Mouse (Mus musculus) thymus, adult 18-20 months (tissue): ENCODE measurements around the gene Fsd1.
"Not testable (repeated sequence)": the region's sequence is repeated elsewhere in the genome, so short reads cannot be mapped to it uniquely, and the experiment has no call there.

ENCODE experiments used
- DNase-seq, 2 experiments: peaks; one replicate each; pipeline ENCODE4 v3.0.0; 2022; ENCODE audit warnings: mixed read lengths in 2 of 2

Fsd1 gene

GRCm38 (mm10) chr17:55986030-55986961 lies at the start of gene Fsd1:
Gene Fsd1 (plus strand): TSS chr17:55986509.
- DNase-seq = no peak

- not testable (repeated sequence) for DNase-seq
These were observed 41.9 kb upstream of the Fsd1 start for GRCm38 (mm10) chr17:55944387-55944865.

GRCm38 (mm10) chr17:55944866-55945682 lies 41.2 kb upstream of the Fsd1 start:
- peak; percentile 68 to 80 for DNase-seq

GRCm38 (mm10) chr17:55945696-55946095 lies 40.6 kb upstream of the Fsd1 start:
- no peak for DNase-seq

- DNase-seq = no peak
These were observed 37.7 kb upstream of the Fsd1 start for GRCm38 (mm10) chr17:55948647-55949046.

GRCm38 (mm10) chr17:55949400-55949799 lies 36.9 kb upstream of the Fsd1 start, which contains the start of gene Zfp119b:
Gene Zfp119b (minus strand): TSS chr17:55949500.
- no peak for DNase-seq

DNA sequence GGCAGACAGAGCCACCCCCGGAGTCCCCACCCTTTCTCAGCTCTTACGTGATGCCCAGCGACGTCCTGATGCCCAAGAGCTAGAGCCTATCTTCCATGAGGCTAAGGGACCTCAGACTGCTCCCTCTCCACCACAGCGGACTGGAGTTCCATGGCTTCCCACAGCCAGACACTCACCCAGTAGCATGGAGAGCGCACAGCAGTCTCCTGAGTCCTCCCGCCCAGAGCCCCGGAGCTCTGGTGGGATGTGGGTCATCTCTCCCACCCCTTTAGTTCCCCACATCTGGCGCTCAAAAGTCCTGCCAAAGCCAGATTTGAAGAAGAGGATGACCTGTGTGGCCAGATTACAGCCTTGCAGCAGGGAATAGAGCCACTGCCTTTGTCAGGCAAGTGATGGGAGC lies 35.7 kb upstream of the Fsd1 start:
- DNase-seq = no peak

GRCm38 (mm10) chr17:55952041-55952440 lies 34.3 kb upstream of the Fsd1 start:
- no peak for DNase-seq

GRCm38 (mm10) chr17:55952447-55953027 lies 33.8 kb upstream of the Fsd1 start, which contains the start of gene Ebi3:
Gene Ebi3 (plus strand): TSS chr17:55952640.
- no peak for DNase-seq

DNA sequence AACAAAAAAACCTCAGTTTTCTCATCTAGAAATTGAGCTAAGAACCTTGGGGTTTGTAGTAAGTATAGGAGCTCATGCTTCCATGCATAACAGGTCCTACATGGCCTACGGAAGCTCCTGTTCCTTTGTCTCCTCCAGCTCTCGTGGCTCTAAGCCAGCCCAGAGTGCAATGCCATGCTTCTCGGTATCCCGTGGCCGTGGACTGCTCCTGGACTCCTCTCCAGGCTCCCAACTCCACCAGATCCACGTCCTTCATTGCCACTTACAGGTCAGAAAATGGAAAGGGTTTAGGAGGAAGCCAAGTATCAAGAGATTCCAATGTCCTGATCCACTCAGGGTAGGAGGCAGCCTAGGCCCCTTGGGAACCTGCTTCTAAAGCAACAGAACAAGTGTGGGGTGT lies 32.6 kb upstream of the Fsd1 start:
- DNase-seq = no peak

DNA sequence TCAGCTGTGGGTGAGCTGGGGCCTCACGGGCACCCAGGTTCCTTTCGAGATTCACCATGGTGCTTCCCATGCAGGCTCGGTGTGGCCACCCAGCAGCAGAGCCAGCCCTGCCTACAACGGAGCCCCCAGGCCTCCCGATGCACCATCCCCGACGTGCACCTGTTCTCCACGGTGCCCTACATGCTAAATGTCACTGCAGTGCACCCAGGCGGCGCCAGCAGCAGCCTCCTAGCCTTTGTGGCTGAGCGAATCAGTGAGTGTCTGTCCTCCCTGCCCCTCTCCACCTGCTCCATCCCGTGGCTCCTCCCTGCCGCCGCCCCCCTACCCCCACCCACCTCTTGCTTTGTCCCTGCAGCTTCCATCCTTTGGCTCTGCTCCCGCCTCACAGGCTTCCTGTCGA lies 32.1 kb upstream of the Fsd1 start:
- no peak for DNase-seq

DNA sequence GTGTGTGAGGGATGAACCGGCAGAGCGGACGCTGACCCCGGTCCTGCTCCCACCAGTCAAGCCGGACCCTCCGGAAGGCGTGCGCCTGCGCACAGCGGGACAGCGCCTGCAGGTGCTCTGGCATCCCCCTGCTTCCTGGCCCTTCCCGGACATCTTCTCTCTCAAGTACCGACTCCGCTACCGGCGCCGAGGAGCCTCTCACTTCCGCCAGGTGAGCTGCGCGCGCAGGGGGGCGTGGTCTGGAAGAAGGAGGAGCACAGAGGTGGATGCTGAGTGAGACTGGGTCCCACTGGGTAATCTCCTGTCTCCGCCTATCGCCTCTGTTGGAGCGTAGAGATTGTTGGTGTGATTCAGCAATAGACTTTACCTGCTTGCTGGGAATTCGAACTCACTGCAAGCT lies 30.2 kb upstream of the Fsd1 start:
- no peak for DNase-seq

- DNase-seq = no peak
These were observed 29.7 kb upstream of the Fsd1 start for GRCm38 (mm10) chr17:55956591-55956990.

GRCm38 (mm10) chr17:55957168-55957567 lies 29.1 kb upstream of the Fsd1 start:
- DNase-seq = no peak

- no peak for DNase-seq
These were observed 28.4 kb upstream of the Fsd1 start for GRCm38 (mm10) chr17:55957726-55958583.

DNA sequence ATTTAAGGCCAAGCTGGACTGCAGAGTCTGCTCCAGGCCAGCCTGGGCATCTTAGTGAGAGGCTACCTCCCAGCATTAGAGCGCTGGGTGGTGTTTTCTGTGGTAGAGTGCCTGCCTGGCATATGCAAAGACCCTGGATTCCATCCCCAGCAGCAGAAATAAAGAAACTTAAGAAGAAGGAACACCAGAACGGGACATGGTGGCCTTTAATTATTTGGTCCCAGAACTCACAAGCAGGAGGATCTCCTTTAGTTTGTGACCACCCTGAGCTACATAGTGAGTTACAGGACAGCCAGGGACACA lies 27.8 kb upstream of the Fsd1 start:
- no peak for DNase-seq

- DNase-seq = peak; percentile 73 to 89
These were observed 27.2 kb upstream of the Fsd1 start, which contains the start of gene Yju2 for GRCm38 (mm10) chr17:55958918-55959728. Gene Yju2 (plus strand): TSS chr17:55959099.

DNA sequence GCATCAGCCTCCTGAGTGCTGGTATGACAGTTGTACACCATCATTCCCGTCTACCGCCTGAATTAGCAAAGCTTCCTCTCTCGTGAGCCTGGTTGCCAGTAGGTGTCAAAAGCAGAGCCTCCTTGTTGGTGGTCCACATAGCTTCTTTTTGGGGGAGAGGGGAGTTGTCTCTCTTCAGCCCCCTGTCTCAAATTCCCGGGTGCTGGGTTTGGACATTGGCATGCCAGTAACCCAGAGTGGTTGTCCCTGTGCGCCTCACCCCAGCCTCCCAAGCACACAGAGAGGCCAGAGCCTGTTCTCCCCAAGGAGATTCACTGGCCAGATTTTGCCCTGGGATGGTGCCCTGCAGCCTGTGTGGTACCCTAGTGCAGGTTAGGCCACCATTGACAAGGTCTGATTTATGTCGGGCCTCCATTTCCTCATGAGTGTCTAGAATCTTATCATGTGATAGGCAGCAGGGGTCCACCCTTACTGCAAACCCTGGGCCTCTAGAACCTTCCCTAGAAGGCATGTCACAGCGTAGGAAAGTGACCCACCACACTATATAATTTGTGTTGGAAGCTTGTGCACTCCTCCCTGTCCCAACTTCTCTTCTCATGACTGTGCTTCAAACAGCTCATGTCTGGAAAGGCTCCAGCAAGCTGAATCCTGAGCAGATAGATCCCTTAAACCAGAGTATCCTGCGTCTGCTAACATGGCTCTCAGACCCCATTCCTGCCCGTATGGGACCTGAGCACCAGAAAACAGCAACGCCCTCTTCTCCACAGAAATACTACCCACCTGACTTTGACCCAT lies 26.2 kb upstream of the Fsd1 start:
- no peak for DNase-seq

DNA sequence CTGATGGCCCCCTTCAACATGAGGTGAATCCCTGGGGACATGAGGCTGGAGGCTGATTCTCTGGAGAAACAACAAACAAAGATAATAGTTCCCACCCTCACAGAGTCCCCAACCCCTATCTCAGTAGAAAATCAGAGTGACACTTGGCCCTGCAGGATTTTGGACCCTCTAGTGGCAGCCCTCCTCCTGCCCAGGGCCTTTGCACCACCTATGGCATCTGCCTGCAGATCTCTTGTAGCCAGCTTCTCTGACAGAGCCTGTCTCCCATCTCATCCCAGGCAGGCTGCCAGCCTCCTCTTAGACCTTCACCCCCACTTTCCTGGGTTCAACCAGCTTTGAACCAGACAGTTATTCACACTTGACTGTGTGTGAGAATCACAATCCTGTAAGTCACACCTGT lies 25.5 kb upstream of the Fsd1 start:
- no peak for DNase-seq

GRCm38 (mm10) chr17:55961631-55962030 lies 24.7 kb upstream of the Fsd1 start:
- DNase-seq = no peak
